Mouse (Mus musculus): ENCODE data around the gene Tmem56.

GRCm38 (mm10) chr3:121309429-121309828, 26.5 kb upstream of the Tmem56 start:
- TF ChIP-seq CTCF (IDR thresholded peaks at IDR 0.05; ENCODE audit: low read depth), result no peak
- peak; percentile 23; the same call in 1 of the 2 replicates for TF ChIP-seq EP300 (IDR thresholded peaks at IDR 0.05; ENCODE audit: low read depth)

All from liver, postnatal 0 days (tissue).